Mouse (Mus musculus): ENCODE measurements around the gene Wdr1. TPM values are rescaled to one million over a fixed set of nuclear protein-coding genes. Genes with fewer than 3 reads are reported as not detected.

Gene Wdr1
- 141 and 153 TPM in 2 replicates for polyA plus RNA-seq (2012; rRNA removed; ENCODE audit: low replicate concordance)

GRCm38 (mm10) chr5:38563121-38563520 is at the start of gene Wdr1:
Gene Wdr1, minus strand, starts transcription at chr5:38563221.

GRCm38 (mm10) chr5:38502992-38503391 is 60.0 kb downstream of the Wdr1 start, which contains the start of gene Slc2a9:
Gene Slc2a9, minus strand, starts transcription at chr5:38503143.

Other genes with a start within 250 kb of the Wdr1 start
- gene Drd5, start 243.9 kb downstream of the Wdr1 start, polyA plus RNA-seq (2012; rRNA removed; ENCODE audit: low replicate concordance), result not detected in 2 replicates
- gene Slc2a9, start 60.1 kb downstream of the Wdr1 start, polyA plus RNA-seq (2012; rRNA removed; ENCODE audit: low replicate concordance), result 3.0 and 3.4 TPM in 2 replicates
- 1.1 and 1.4 TPM in 2 replicates for gene Zfp518b, start 121.6 kb upstream of the Wdr1 start, polyA plus RNA-seq (2012; rRNA removed; ENCODE audit: low replicate concordance)

Data from mammary gland, adult 2 months (tissue).